Mouse (Mus musculus) bone marrow macrophage, adult 2 months (primary cell): ENCODE results near the gene Fxyd7.

Experiments
- CTCF ChIP-seq: IDR thresholded peaks from 2 replicates; pipeline ENCODE4 v1.5.1; 2012; ENCODE audit warnings: low read depth, mild to moderate bottlenecking, low read length, moderate library complexity
- POLR2A ChIP-seq: IDR thresholded peaks from 2 replicates; pipeline ENCODE4 v1.6.1; 2012; ENCODE audit warnings: mild to moderate bottlenecking, low read depth, low read length, borderline replicate concordance

DNA sequence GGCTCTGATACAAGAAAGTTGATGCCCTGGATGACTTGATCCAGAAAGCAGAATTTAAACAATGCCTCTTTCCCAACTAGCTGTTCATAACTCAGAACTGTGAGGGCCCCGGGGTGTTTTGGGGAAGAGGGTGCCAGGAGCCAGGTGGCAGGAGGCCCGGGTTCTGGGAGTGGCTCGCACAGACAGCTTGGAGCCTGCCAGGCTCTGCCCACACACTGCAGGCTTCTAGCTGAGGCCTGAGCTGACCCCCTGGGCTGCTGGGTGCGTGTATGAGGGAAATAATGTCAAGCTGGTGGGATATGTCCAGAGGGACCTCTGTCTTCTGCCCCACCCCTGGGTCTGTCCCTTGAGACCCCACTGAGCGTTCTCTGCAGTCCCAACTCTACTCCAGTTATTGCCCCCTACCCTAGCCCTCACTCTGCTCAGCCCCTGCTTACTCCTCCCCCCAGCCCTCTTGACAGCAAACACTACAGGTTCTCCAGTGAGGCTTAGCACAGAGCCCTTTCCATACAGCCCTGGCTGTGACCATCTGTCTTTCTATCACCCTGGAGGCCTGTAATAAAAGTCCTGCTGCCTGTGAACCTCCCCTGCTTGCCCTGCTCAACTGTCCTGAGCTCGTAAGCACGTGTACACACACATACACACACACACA, 22.9 kb upstream of the Fxyd7 start:
- no peak for TF ChIP-seq CTCF
- TF ChIP-seq POLR2A = no peak
